Mouse (Mus musculus) heart, embryonic 10.5 days (tissue): Measurements from ENCODE around the gene Gm7694. TPM values are rescaled to one million over a fixed set of nuclear protein-coding genes. Genes with fewer than 3 reads are reported as not detected.

Source experiments
- DNase-seq: peaks from one replicate; pipeline ENCODE4 v3.0.0-alpha.2; 2017; ENCODE audit warnings: low spot score
- H3K27ac ChIP-seq: fragments of 300-500 bp; sonication (generic); 2 replicates; pipeline ENCODE4 v1.5.1; 2016; ENCODE audit warnings: mild to moderate bottlenecking
- H3K27me3 ChIP-seq: fragments of 300-500 bp; sonication (generic); 2 replicates; pipeline ENCODE4 v1.6.1; 2016; ENCODE audit warnings: mild to moderate bottlenecking; ENCODE audit not compliant: poor library complexity, insufficient read depth, severe bottlenecking
- H3K36me3 ChIP-seq: fragments of 300-500 bp; sonication (generic); 2 replicates; pipeline ENCODE4 v1.6.1; 2016; ENCODE audit warnings: mild to moderate bottlenecking, moderate library complexity
- H3K4me1 ChIP-seq: fragments of 300-500 bp; sonication (generic); 2 replicates; pipeline ENCODE4 v1.6.1; 2016; ENCODE audit warnings: mild to moderate bottlenecking
- H3K4me3 ChIP-seq: fragments of 300-500 bp; sonication (generic); 2 replicates; pipeline ENCODE4 v1.5.1; 2016; ENCODE audit warnings: mild to moderate bottlenecking, moderate library complexity
- H3K9me3 ChIP-seq: fragments of 300-500 bp; sonication (generic); 2 replicates; pipeline ENCODE4 v1.6.1; 2016; ENCODE audit warnings: mild to moderate bottlenecking, moderate library complexity
- WGBS: fragments of 180-500 bp; shearing (Covaris S2); methylation state at CpG from one replicate; pipeline ENCODE4 v1.1.7; 2016; 5-methylcytosine and 5-hydroxymethylcytosine counted together
- polyA plus RNA-seq: library from polyadenylated mRNA; unstranded; fragments of >200 nt; fragmentation: Nextera tagmentation; extraction: Ambion mirVana; gene quantifications from 2 replicates; pipeline ENCODE4 v1.2.1, GENCODE M21; 2016

Gm7694 gene
- polyA plus RNA-seq, result 8.1 and 9.0 TPM in 2 replicates

GRCm38 (mm10) chr1:170306232-170306631 lies at the start of gene Gm7694:
Gene Gm7694, minus strand, starts transcription at chr1:170306332.
- H3K9me3 ChIP-seq, result no peaks in the 10 kb centered on the region
- DNase-seq, result no peak
- no peaks in the 10 kb centered on the region for H3K27me3 ChIP-seq
- H3K36me3 ChIP-seq, result peaks cover 14% of the 10 kb centered on the region
- WGBS, result 89% methylated on average over 4 of the region's 4 CpGs
- H3K4me3 ChIP-seq, result no peak within 1 kb of the TSS
- peaks cover 9% of the 10 kb centered on the region for H3K4me1 ChIP-seq
- no peak within 1 kb of the TSS for H3K27ac ChIP-seq

- H3K27me3 ChIP-seq, result no peaks in the 10 kb centered on the region
- DNase-seq, result no peak
- no peak overlapping the region for H3K4me3 ChIP-seq
- 65% methylated on average over 3 of the region's 3 CpGs for WGBS
- no peaks in the 10 kb centered on the region for H3K36me3 ChIP-seq
- H3K4me1 ChIP-seq, result peaks cover 12% of the 10 kb centered on the region; the same call in 1 of the 2 replicates
- H3K27ac ChIP-seq, result no peak overlapping the region
- H3K9me3 ChIP-seq, result no peaks in the 10 kb centered on the region
Observed at GRCm38 (mm10) chr1:170353335-170353734, 47.2 kb upstream of the Gm7694 start.

GRCm38 (mm10) chr1:170351080-170351479 lies 44.9 kb upstream of the Gm7694 start:
- H3K9me3 ChIP-seq, result no peaks in the 10 kb centered on the region
- H3K36me3 ChIP-seq, result no peaks in the 10 kb centered on the region
- H3K27me3 ChIP-seq, result no peaks in the 10 kb centered on the region
- H3K27ac ChIP-seq, result no peak overlapping the region
- DNase-seq, result no peak
- H3K4me3 ChIP-seq, result no peak overlapping the region
- peaks cover 6% of the 10 kb centered on the region; the same call in 1 of the 2 replicates for H3K4me1 ChIP-seq

- Histone ChIP-seq H3K9me3 (no peaks in the 10 kb centered on the region), H3K4me1 (peaks cover 7% of the 10 kb centered on the region), H3K27me3 (no peaks in the 10 kb centered on the region), H3K36me3 (no peaks in the 10 kb centered on the region), H3K27ac (no peak overlapping the region), H3K4me3 (no peak overlapping the region)
- WGBS, result 68% methylated on average over 3 of the region's 3 CpGs
- no peak for DNase-seq
Observed at GRCm38 (mm10) chr1:170346266-170346665, 40.1 kb upstream of the Gm7694 start.

- 93% methylated on average over 4 of the region's 4 CpGs for WGBS
- H3K4me3 ChIP-seq, result no peak overlapping the region
- no peaks in the 10 kb centered on the region for H3K9me3 ChIP-seq
- H3K27me3 ChIP-seq, result no peaks in the 10 kb centered on the region
- peaks cover 7% of the 10 kb centered on the region for H3K4me1 ChIP-seq
- H3K36me3 ChIP-seq, result no peaks in the 10 kb centered on the region
- no peak for DNase-seq
- H3K27ac ChIP-seq, result no peak overlapping the region
Observed at GRCm38 (mm10) chr1:170343906-170344305, 37.8 kb upstream of the Gm7694 start.

GRCm38 (mm10) chr1:170343081-170343480 lies 36.9 kb upstream of the Gm7694 start:
- Histone ChIP-seq H3K27me3 (no peaks in the 10 kb centered on the region), H3K4me1 (peaks cover 7% of the 10 kb centered on the region), H3K9me3 (no peaks in the 10 kb centered on the region), H3K36me3 (peaks cover 4% of the 10 kb centered on the region; the same call in 1 of the 2 replicates), H3K4me3 (no peak overlapping the region), H3K27ac (no peak overlapping the region)
- WGBS, result 63% methylated on average over 8 of the region's 8 CpGs
- no peak for DNase-seq

GRCm38 (mm10) chr1:170339943-170340342 lies 33.8 kb upstream of the Gm7694 start:
- no peak overlapping the region for H3K27ac ChIP-seq
- no peaks in the 10 kb centered on the region for H3K27me3 ChIP-seq
- peaks cover 7% of the 10 kb centered on the region for H3K4me1 ChIP-seq
- 82% methylated on average over 3 of the region's 3 CpGs for WGBS
- H3K9me3 ChIP-seq, result no peaks in the 10 kb centered on the region
- H3K36me3 ChIP-seq, result peaks cover 14% of the 10 kb centered on the region
- no peak for DNase-seq
- H3K4me3 ChIP-seq, result no peak overlapping the region

- Histone ChIP-seq H3K27me3 (no peaks in the 10 kb centered on the region), H3K9me3 (no peaks in the 10 kb centered on the region), H3K36me3 (peaks cover 31% of the 10 kb centered on the region), H3K4me3 (no peak overlapping the region), H3K4me1 (peaks cover 12% of the 10 kb centered on the region), H3K27ac (no peak overlapping the region)
- DNase-seq, result no peak
- 68% methylated on average over 4 of the region's 4 CpGs for WGBS
Observed at GRCm38 (mm10) chr1:170332775-170333174, 26.6 kb upstream of the Gm7694 start.

GRCm38 (mm10) chr1:170331926-170332325 lies 25.8 kb upstream of the Gm7694 start:
- H3K4me1 ChIP-seq, result peaks cover 12% of the 10 kb centered on the region
- H3K27ac ChIP-seq, result peak overlapping the region; percentile 44
- WGBS, result 48% methylated on average over 6 of the region's 6 CpGs
- H3K36me3 ChIP-seq, result peaks cover 38% of the 10 kb centered on the region
- DNase-seq, result no peak
- no peak overlapping the region for H3K4me3 ChIP-seq
- no peaks in the 10 kb centered on the region for H3K9me3 ChIP-seq
- H3K27me3 ChIP-seq, result no peaks in the 10 kb centered on the region

GRCm38 (mm10) chr1:170325277-170325676 lies 19.1 kb upstream of the Gm7694 start:
- Histone ChIP-seq H3K27ac (no peak overlapping the region), H3K4me1 (no peaks in the 10 kb centered on the region), H3K9me3 (no peaks in the 10 kb centered on the region), H3K36me3 (peaks cover 35% of the 10 kb centered on the region), H3K4me3 (no peak overlapping the region), H3K27me3 (no peaks in the 10 kb centered on the region)
- no peak for DNase-seq
- 88% methylated on average over 4 of the region's 4 CpGs for WGBS

- Histone ChIP-seq H3K4me1 (no peaks in the 10 kb centered on the region), H3K9me3 (no peaks in the 10 kb centered on the region), H3K36me3 (peaks cover 44% of the 10 kb centered on the region), H3K27me3 (no peaks in the 10 kb centered on the region), H3K4me3 (no peak overlapping the region), H3K27ac (no peak overlapping the region)
- DNase-seq, result no peak
- 90% methylated on average over 1 of the region's 1 CpGs for WGBS
Observed at GRCm38 (mm10) chr1:170324312-170324711, 18.2 kb upstream of the Gm7694 start.

- H3K27ac ChIP-seq, result no peak overlapping the region
- H3K9me3 ChIP-seq, result no peaks in the 10 kb centered on the region
- WGBS, result 92% methylated on average over 10 of the region's 10 CpGs
- H3K27me3 ChIP-seq, result no peaks in the 10 kb centered on the region
- DNase-seq, result no peak
- H3K36me3 ChIP-seq, result peaks cover 47% of the 10 kb centered on the region
- H3K4me1 ChIP-seq, result no peaks in the 10 kb centered on the region
- H3K4me3 ChIP-seq, result no peak overlapping the region
Observed at GRCm38 (mm10) chr1:170323001-170323400, 16.9 kb upstream of the Gm7694 start.

GRCm38 (mm10) chr1:170322046-170322445 lies 15.9 kb upstream of the Gm7694 start:
- no peaks in the 10 kb centered on the region for H3K27me3 ChIP-seq
- WGBS, result 88% methylated on average over 2 of the region's 2 CpGs
- no peak overlapping the region for H3K4me3 ChIP-seq
- DNase-seq, result no peak
- H3K4me1 ChIP-seq, result no peaks in the 10 kb centered on the region
- peaks cover 45% of the 10 kb centered on the region for H3K36me3 ChIP-seq
- H3K9me3 ChIP-seq, result no peaks in the 10 kb centered on the region
- no peak overlapping the region for H3K27ac ChIP-seq

GRCm38 (mm10) chr1:170311431-170311830 lies 5.3 kb upstream of the Gm7694 start:
- peaks cover 6% of the 10 kb centered on the region; the same call in 1 of the 2 replicates for H3K36me3 ChIP-seq
- peaks cover 10% of the 10 kb centered on the region; the same call in 1 of the 2 replicates for H3K4me1 ChIP-seq
- no peak for DNase-seq
- no peaks in the 10 kb centered on the region for H3K27me3 ChIP-seq
- no peak overlapping the region for H3K4me3 ChIP-seq
- H3K27ac ChIP-seq, result no peak overlapping the region
- WGBS, result 70% methylated on average over 6 of the region's 6 CpGs
- H3K9me3 ChIP-seq, result no peaks in the 10 kb centered on the region
